Mouse (Mus musculus) left cerebral cortex, postnatal 36 days (tissue): ENCODE measurements around the gene Sh3pxd2a. TPM values are rescaled to one million over a fixed set of nuclear protein-coding genes. Genes with fewer than 3 reads are reported as not detected.
A peak's percentile ranks its signal among the peaks of the same experiment; 100 is the strongest.

Experiments
- DNase-seq, 2 experiments: peaks; one replicate each; pipeline ENCODE4 v3.0.0; 2021 to 2022; ENCODE audit warnings: low spot score in 2 of 2, mixed read lengths in 1 of 2
- intact Hi-C: fragments of 180-260 bp; cut with DNase I; formaldehyde crosslinking; loops from one replicate; pipeline ENCODE4 v1.15.1; 2025
- total RNA-seq, 2 experiments: library from RNA; stranded (reverse); gene quantifications; 2 replicates each; pipeline ENCODE4 v1.2.3; 2021

Sh3pxd2a gene
- total RNA-seq = 10 to 100 TPM; 27.9 to 36.1 TPM

GRCm38 (mm10) chr19:47464304-47465241 lies at the start of gene Sh3pxd2a:
Gene Sh3pxd2a, minus strand, starts transcription at chr19:47464401.
- intact Hi-C loops = loop anchor here (2.0 kb wide), 1 partner anchor 108 kb away; no protein-coding TSS in a partner anchor
- DNase-seq = no peak

DNA sequence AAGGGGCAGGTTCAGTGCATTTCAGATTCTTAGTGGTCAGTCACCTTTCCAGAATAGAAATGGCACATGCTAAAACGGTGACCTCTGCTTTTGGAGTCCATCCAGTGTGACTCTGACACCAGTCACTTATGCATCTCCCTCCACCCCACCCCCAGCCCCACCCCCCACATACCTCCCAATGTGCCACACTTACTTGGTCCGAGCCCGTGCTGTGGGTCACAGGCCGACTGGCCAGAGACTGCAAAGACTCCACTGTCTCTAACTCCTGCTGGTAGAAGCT lies 49.4 kb upstream of the Sh3pxd2a start:
- intact Hi-C loops = no loop called here
- no peak for DNase-seq

GRCm38 (mm10) chr19:47512794-47513617 lies 48.8 kb upstream of the Sh3pxd2a start:
- intact Hi-C loops = no loop called here

GRCm38 (mm10) chr19:47511958-47512357 lies 47.8 kb upstream of the Sh3pxd2a start:
- DNase-seq = no peak
- intact Hi-C loops = no loop called here

More at GRCm38 (mm10) chr19:47512794-47513617, 48.8 kb upstream of the Sh3pxd2a start:
- DNase-seq = no peak

GRCm38 (mm10) chr19:47511294-47511675 lies 47.1 kb upstream of the Sh3pxd2a start:
- no peak for DNase-seq
- intact Hi-C loops = no loop called here

DNA sequence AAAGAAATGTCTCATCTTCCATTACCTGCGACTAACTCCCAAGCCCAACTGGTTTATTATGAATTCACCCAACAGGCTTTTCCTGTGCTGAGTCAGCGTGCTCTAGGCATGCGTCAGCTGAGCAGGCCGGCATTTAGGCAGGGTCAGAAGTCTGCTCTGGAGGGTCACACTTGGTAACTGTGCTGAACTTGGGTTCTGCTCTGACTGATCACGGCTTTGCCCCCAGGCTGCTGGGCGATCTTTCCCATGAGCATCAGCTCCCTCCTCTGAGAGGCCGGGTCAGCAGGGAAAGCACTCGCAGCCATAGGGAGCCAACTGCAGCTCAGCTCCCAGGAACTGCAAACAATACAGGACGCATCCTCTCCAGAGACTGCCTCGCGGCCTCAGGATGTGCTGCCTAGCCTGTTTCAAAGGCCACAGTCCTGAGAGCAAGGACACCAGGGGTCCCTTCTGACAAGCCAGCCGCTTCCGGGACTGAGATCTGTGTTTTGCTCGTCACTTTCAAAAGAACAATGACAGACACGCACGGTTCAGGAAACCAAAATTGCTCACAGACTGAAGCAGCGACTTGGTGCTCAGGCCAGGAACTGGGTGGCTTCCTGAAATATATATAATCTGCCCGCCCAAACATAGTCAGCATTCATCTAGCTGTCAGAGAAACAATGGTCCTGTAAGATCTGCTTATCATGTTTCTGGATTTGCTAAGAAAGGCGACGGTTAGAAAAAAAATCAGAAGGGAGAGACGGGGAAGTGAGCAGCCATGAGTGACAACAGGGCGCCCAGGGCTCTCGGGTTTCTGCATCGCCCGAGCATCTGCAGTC lies 46.5 kb upstream of the Sh3pxd2a start:
- no peak for DNase-seq
- intact Hi-C loops = no loop called here

DNA sequence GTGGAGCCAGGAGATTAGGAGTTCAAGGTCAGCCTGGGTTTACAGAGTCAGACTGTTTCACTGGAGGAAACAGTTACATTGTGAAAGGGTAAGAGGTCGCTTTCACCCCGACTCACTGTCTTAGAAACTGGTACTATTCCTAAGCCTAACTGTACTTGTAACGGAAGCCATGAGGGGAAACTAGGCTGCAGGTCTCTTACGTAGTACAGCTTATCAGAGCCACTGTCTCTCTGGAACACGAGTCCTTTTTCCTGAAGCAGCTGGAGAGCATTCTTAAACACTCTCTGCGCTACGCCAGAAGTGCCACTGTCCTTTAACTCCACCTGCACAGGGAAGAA lies 45.9 kb upstream of the Sh3pxd2a start:
- DNase-seq = no peak
- intact Hi-C loops = no loop called here

- intact Hi-C loops = loop anchor here (5.0 to 10.0 kb wide), 3 partner anchors 223 to 426 kb away; partner anchors contain the start of genes Cfap58 and Sfr1
- no peak for DNase-seq
Measured at GRCm38 (mm10) chr19:47508771-47509281, 44.6 kb upstream of the Sh3pxd2a start.

GRCm38 (mm10) chr19:47508191-47508590 lies 44.0 kb upstream of the Sh3pxd2a start:
- DNase-seq = no peak

GRCm38 (mm10) chr19:47507128-47508121 lies 43.2 kb upstream of the Sh3pxd2a start:
- intact Hi-C loops = loop anchor here (2.0 to 10.0 kb wide), 4 partner anchors 73 to 427 kb away; partner anchors contain the start of genes Cfap58 and Sfr1
- peak; percentile 62 to 70 for DNase-seq

More at GRCm38 (mm10) chr19:47508191-47508590, 44.0 kb upstream of the Sh3pxd2a start:
- intact Hi-C loops = loop anchor here (5.0 to 10.0 kb wide), 3 partner anchors 224 to 427 kb away; partner anchors contain the start of genes Cfap58 and Sfr1

- intact Hi-C loops = loop anchor here (2.0 to 10.0 kb wide), 2 partner anchors 147 to 431 kb away; partner anchors contain the start of gene Cfap58
- no peak for DNase-seq
Measured at GRCm38 (mm10) chr19:47503625-47504024, 39.4 kb upstream of the Sh3pxd2a start.

- DNase-seq = no peak
Measured at GRCm38 (mm10) chr19:47502563-47502962, 38.4 kb upstream of the Sh3pxd2a start.

DNA sequence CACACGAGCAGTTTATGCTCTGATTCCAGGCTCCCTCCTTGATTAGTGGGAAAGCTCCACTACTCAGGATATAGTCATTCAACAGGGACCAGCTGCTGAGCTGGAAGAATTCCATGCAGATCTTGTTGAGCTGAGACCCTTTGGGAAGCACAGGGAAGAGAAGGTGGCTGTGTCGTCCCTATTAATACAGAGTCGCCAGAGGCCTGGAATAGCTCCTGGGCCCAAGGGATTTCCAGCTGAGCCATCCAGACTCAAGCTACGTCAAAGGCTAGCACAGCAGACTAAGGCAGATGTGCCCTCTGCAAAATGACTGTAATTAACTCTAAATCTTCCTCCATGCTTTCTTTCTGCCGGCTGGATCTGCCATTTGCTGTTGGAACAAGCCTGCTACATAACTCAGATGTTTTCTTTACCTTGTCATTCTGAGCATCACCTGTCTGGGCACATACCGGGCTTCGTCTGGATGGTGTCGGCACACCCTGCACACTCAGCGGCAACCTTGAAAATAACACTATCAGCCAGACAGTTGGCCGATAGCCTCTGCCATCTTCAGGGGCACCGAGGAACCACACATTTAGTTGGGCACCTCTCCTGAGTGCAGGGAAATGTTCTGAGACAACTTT lies 36.3 kb upstream of the Sh3pxd2a start:
- intact Hi-C loops = loop anchor here (10.0 kb wide), 1 partner anchor 434 kb away; the partner anchor contains the start of gene Cfap58
- no peak for DNase-seq

More at GRCm38 (mm10) chr19:47502563-47502962, 38.4 kb upstream of the Sh3pxd2a start:
- intact Hi-C loops = loop anchor here (2.0 to 10.0 kb wide), 2 partner anchors 146 to 432 kb away; partner anchors contain the start of gene Cfap58

DNA sequence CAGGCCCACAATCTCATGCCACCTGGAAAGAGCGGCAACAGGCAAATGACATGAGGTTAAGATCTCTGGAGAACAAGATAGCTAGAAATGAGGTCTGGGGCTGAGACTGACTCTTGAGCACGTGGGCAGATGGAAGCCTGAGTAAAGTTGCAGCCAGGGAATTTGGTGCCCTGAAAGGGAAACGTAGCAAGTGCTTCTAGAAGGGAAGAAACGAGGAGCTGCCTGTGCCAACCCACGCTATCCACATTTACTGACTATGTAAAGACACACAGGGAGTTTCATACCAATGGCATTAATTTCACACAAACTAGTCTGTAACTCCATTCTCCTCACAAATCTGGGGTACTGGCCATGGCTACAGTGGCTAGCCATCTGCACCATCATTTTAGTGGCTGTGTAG lies 35.6 kb upstream of the Sh3pxd2a start:
- DNase-seq = no peak
- intact Hi-C loops = loop anchor here (10.0 kb wide), 1 partner anchor 435 kb away; the partner anchor contains the start of gene Cfap58

DNA sequence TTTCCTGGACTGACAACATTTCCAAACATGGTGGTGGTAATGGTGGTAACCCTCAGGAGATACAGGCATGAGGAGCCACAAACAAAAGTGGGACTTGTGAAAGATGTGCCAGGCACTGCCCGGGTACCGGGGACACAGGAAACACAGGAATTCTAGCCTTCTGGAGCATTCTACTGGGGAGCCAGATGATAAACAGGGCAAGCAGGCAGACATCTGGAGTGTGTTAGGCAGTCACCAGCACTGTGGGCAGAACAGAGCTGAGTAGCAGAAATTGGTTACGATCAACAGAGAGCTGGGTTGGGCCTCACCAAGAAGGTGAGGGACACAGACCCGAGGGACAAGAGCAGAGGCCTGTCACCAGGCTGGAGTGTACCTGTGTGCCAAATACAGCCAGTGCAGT lies 34.7 kb upstream of the Sh3pxd2a start:
- intact Hi-C loops = no loop called here
- DNase-seq = no peak

DNA sequence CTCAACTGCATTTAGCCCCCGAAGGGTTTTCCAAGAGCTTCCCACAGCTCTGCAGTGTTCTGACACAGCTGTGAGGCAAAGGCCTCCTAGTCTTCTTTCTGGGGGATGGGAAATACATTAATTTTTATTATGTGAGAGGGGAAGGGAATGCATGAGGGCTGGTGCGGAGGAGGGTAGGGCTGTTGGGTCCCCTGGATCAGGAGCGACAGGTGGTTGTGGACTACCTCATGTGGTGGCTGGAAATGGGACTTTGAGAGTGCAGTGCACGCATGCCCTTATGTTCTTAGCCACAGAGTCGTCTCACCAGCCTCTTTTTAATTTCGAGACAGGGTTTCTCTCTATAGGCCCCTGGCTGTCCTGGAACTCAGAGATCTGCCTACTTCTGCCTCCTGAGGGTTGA lies 33.5 kb upstream of the Sh3pxd2a start:
- no peak for DNase-seq
- intact Hi-C loops = no loop called here

DNA sequence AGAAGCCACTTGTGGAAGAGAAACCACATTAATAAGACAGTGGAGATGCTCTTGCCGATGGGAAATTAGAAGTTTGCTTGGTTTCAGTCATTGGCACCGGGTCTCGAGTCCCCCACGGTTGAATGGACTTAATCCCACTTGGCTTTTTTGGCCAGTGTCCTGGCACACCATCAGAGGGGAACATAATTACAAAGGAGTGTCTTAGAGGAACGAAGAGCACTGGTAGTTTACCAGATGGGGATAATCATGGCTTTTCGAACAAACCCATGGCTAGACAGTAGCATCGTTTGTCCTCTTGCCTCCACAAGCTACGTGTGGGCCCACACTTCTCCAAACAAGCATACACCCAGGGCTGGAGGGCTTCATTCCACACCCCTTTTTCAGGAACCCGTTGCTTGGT lies 33.1 kb upstream of the Sh3pxd2a start:
- intact Hi-C loops = no loop called here
- DNase-seq = no peak
